Mouse (Mus musculus) cerebellum, adult 2 months (tissue): ENCODE measurements around the gene Pofut1.
"Not testable (repeated sequence)": the region's sequence is repeated elsewhere in the genome, so short reads cannot be mapped to it uniquely, and the experiment has no call there.

ENCODE experiments used
- CTCF ChIP-seq: fragments of 200-500 bp; IDR thresholded peaks from 2 replicates; pipeline ENCODE4 v1.5.1; 2011; ENCODE audit warnings: low read depth, mild to moderate bottlenecking, control low read depth, low read length, moderate library complexity, borderline replicate concordance; ENCODE audit not compliant: insufficient read depth
- POLR2A ChIP-seq: fragments of 200-500 bp; IDR thresholded peaks from 2 replicates; pipeline ENCODE4 v1.6.1; 2011; ENCODE audit warnings: low read length, control low read depth, borderline replicate concordance; ENCODE audit not compliant: insufficient read depth

DNA sequence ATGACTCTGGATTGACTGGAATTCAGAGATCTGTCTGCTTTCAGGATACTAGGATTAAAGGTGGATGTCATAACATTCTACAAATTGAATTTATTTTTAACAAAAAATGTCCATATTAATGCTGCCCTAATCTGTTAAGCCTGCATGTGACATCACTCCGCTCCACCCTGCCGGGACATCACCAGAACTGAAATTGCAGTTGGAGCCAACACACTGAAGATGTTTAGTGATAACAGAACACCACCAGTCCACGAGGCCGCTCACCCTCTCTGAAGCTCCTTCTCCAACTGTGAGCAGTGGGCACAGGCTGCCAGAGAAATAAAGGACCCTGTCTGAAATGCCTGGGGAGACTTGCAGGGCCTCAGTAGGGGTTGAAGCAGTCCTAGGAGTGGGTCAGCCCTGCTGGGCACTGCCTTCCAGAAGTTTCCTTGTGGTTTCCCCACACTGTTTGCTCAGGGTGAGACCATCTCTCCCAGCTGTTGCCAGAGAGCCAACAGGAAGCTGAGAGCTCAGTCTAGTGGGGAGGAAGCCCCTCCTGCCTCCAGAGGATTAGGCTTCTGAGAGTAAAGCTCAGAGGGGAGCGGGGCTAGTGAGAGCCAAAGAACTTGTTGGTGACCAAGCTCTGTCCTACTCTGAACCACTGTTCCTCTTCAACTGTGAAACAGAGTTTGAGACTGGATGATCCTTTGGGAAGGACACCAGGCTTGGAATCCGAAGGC, 33.0 kb downstream of the Pofut1 start:
- not testable (repeated sequence) for TF ChIP-seq CTCF, POLR2A
